Mouse (Mus musculus) yolk sac, embryonic 10.5 days (tissue): ENCODE measurements around the gene Prss50.
A peak's percentile ranks its signal among the peaks of the same experiment; 100 is the strongest.

Experiments used
- DNase-seq: peaks from one replicate; pipeline ENCODE4 v3.0.0-alpha.2; 2017; ENCODE audit warnings: low spot score

Prss50 gene

GRCm38 (mm10) chr9:110874660-110875191, 17.0 kb downstream of the Prss50 start:
- no peak for DNase-seq

GRCm38 (mm10) chr9:110875288-110875695, 17.5 kb downstream of the Prss50 start:
- peak; percentile 80 for DNase-seq

GRCm38 (mm10) chr9:110877353-110877752, 19.6 kb downstream of the Prss50 start:
- peak; percentile 51 for DNase-seq

GRCm38 (mm10) chr9:110877888-110878287, 20.1 kb downstream of the Prss50 start:
- no peak for DNase-seq

- DNase-seq, result no peak
Measured at GRCm38 (mm10) chr9:110879191-110879920, 21.6 kb downstream of the Prss50 start, which contains the start of gene Als2cl. Gene Als2cl, plus strand, starts transcription at chr9:110879870.

GRCm38 (mm10) chr9:110879998-110880561, 22.3 kb downstream of the Prss50 start, which contains the start of gene Tmie:
Gene Tmie, minus strand, starts transcription at chr9:110880113.
- peak; percentile 73 for DNase-seq

- peak; percentile 21 for DNase-seq
Measured at GRCm38 (mm10) chr9:110880772-110881171, 23.0 kb downstream of the Prss50 start.

- no peak for DNase-seq
Measured at GRCm38 (mm10) chr9:110881953-110882352, 24.2 kb downstream of the Prss50 start.

- no peak for DNase-seq
Measured at GRCm38 (mm10) chr9:110887388-110888303, 29.9 kb downstream of the Prss50 start.

GRCm38 (mm10) chr9:110888935-110889334, 31.2 kb downstream of the Prss50 start:
- no peak for DNase-seq

- DNase-seq, result peak; percentile 90
Measured at GRCm38 (mm10) chr9:110890026-110890783, 32.4 kb downstream of the Prss50 start.

GRCm38 (mm10) chr9:110891077-110891828, 33.5 kb downstream of the Prss50 start:
- no peak for DNase-seq

GRCm38 (mm10) chr9:110892552-110892951, 34.8 kb downstream of the Prss50 start:
- no peak for DNase-seq

- DNase-seq, result no peak
Measured at GRCm38 (mm10) chr9:110893429-110893828, 35.7 kb downstream of the Prss50 start.

- no peak for DNase-seq
Measured at GRCm38 (mm10) chr9:110895507-110895906, 37.7 kb downstream of the Prss50 start.

- no peak for DNase-seq
Measured at GRCm38 (mm10) chr9:110895994-110896393, 38.2 kb downstream of the Prss50 start.

- DNase-seq, result no peak
Measured at GRCm38 (mm10) chr9:110896595-110896994, 38.8 kb downstream of the Prss50 start.

GRCm38 (mm10) chr9:110899451-110900008, 41.8 kb downstream of the Prss50 start:
- no peak for DNase-seq

GRCm38 (mm10) chr9:110901204-110901603, 43.4 kb downstream of the Prss50 start:
- DNase-seq, result no peak

GRCm38 (mm10) chr9:110902271-110902670, 44.5 kb downstream of the Prss50 start:
- DNase-seq, result no peak
